Mouse (Mus musculus): ENCODE data around the gene Vsnl1. TPM values are rescaled to one million over a fixed set of nuclear protein-coding genes. Genes with fewer than 3 reads are reported as not detected.
A peak's percentile ranks its signal among the peaks of the same experiment; 100 is the strongest.

The Vsnl1 gene
- polyA plus RNA-seq, 1 experiment: 0.08 TPM

DNA sequence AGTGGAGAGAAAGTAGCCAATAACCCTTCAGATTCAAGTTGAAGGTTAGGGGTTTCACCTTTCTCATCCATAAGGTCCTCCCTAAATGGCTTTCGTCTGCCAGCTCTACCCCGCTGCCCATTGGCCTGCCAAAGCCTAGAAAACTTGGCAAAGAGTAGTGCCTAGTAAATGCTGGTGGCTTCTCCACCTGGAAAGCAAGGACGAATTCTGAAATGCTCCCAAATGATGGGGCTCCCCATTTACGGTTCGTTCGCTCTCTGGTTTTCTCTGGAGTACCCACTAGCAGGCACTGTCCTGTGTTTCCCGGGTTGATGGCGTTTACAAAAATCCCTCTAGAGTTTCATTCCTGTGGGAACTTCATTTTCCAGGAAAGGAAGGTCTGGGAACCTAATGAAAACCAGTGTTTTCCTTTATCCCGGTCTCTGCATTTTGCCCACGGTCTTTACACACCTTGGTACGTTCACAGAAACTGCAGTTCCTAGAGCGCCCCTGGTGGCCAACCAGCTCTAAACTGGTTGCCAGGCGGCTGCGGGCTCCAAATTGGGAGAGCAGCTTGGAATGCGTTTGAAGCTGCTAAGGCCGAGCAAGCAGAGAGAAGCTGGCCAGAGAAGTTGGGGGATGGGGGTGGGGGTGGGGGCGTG lies 973 bp upstream of the Vsnl1 start:
- Histone ChIP-seq H3K36me3 (ENCODE audit: control insufficient read depth, insufficient read depth, low read length) (no peaks in the 10 kb centered on the region), H3K4me3 (ENCODE audit: insufficient read depth, low read depth, low read length) (no peak overlapping the region), H3K27ac (ENCODE audit: insufficient read depth, low read depth, low read length) (no peak overlapping the region), H3K27me3 (replicated peaks; ENCODE audit: control insufficient read depth, insufficient read depth, low read length) (no peaks in the 10 kb centered on the region; the same call in 1 of the 2 replicates), H3K4me1 (ENCODE audit: control insufficient read depth, insufficient read depth, low read length) (no peaks in the 10 kb centered on the region)
- peak; percentile 59 for DNase-seq
- 21% methylated on average over 17 of the region's 17 CpGs for WGBS
- TF ChIP-seq POLR2A (IDR thresholded peaks at IDR 0.05; ENCODE audit: low read depth, low read length) (no peak), CTCF (conservative IDR thresholded peaks at IDR 0.05; ENCODE audit: insufficient read depth, insufficient read length, low read depth, low read length) (peak; percentile 46)

DNA sequence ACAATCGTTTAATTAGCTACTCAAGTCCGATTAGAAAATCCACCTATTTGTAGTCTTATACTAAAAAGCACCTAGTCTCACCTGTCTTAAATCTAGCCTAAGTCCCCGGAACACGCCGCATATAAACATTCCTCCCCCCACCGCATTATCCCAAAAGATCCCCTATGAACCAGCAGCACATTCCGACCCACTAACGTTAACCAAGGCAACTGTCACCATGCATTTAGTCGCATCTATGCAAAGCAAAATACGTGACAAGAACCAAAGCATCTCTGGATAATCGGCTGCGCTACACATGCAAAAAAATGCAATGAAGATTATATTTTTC lies 426 bp downstream of the Vsnl1 start:
- H3K27me3 ChIP-seq (replicated peaks; ENCODE audit: control insufficient read depth, insufficient read depth, low read length): no peaks in the 10 kb centered on the region; the same call in 1 of the 2 replicates
- 5% methylated on average over 12 of the region's 12 CpGs for WGBS
- H3K4me3 ChIP-seq (ENCODE audit: insufficient read depth, low read depth, low read length): no peak overlapping the region
- TF ChIP-seq CTCF (conservative IDR thresholded peaks at IDR 0.05; ENCODE audit: insufficient read depth, insufficient read length, low read depth, low read length) (no peak), POLR2A (IDR thresholded peaks at IDR 0.05; ENCODE audit: low read depth, low read length) (no peak)
- H3K4me1 ChIP-seq (ENCODE audit: control insufficient read depth, insufficient read depth, low read length): no peaks in the 10 kb centered on the region
- H3K36me3 ChIP-seq (ENCODE audit: control insufficient read depth, insufficient read depth, low read length): no peaks in the 10 kb centered on the region
- DNase-seq: no peak
- no peak overlapping the region for H3K27ac ChIP-seq (ENCODE audit: insufficient read depth, low read depth, low read length)

DNA sequence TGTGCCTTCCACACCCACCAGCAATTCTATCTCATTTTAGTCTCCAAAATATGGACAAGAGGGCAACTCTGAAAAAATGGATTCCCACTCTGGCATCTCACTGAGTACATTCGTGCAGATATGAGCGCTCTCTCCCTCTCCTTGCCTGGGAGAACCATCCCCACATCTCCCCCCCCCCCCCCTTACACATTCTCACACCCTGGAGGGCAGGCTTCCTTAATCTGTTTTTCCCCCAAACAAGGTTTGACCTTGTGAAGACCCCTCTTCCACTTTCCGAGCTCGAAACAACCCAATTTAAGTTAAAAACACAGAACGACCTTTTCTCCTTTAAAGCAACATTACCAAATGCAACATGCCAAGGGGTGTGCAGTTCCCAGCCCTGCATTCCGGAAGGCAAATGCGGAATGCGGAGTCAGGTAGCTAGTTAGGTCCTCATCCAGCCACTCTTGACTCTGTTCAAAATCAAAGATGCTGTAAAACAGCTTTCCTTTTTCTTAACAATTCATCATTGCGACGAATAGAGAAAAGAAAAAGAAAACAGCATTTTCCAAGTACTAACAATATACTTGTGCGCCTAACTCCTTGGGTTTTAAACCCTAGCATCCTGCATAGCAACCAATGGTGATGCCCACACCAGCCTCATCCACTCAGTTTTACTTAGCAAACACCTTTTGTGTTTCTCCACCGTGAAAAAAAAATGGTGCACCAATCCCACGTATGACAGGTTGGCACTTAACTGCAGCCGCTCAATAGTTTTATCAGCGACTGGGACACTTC lies 979 bp downstream of the Vsnl1 start:
- DNase-seq: no peak
- 9% methylated on average over 15 of the region's 15 CpGs for WGBS
- no peaks in the 10 kb centered on the region for H3K36me3 ChIP-seq (ENCODE audit: control insufficient read depth, insufficient read depth, low read length)
- H3K27ac ChIP-seq (ENCODE audit: insufficient read depth, low read depth, low read length): no peak overlapping the region
- no peaks in the 10 kb centered on the region; the same call in 1 of the 2 replicates for H3K27me3 ChIP-seq (replicated peaks; ENCODE audit: control insufficient read depth, insufficient read depth, low read length)
- H3K4me1 ChIP-seq (ENCODE audit: control insufficient read depth, insufficient read depth, low read length): no peaks in the 10 kb centered on the region
- H3K4me3 ChIP-seq (ENCODE audit: insufficient read depth, low read depth, low read length): no peak overlapping the region
- TF ChIP-seq POLR2A (IDR thresholded peaks at IDR 0.05; ENCODE audit: low read depth, low read length) (no peak), CTCF (conservative IDR thresholded peaks at IDR 0.05; ENCODE audit: insufficient read depth, insufficient read length, low read depth, low read length) (no peak)

DNA sequence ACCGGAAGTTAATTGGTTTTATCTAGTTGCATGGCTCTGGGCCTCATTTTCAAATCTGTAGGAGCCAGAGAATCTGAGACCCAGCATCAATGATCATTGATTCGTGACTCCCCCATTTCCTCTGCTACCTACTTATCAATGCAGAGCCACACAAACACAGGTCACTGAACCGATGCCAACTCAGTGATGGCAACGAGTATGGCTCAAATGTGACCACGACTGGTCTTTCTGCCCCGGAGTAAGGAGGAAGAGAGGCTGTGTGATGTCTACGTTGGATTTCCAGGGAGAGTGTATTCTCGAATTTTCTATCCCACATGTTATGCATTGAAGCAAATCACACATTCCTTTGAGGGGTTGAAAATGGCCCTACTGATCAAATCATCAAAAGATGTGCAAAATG lies 2.0 kb downstream of the Vsnl1 start:
- no peaks in the 10 kb centered on the region for H3K4me1 ChIP-seq (ENCODE audit: control insufficient read depth, insufficient read depth, low read length)
- no peaks in the 10 kb centered on the region; the same call in 1 of the 2 replicates for H3K27me3 ChIP-seq (replicated peaks; ENCODE audit: control insufficient read depth, insufficient read depth, low read length)
- no peak for TF ChIP-seq CTCF (conservative IDR thresholded peaks at IDR 0.05; ENCODE audit: insufficient read depth, insufficient read length, low read depth, low read length)
- TF ChIP-seq POLR2A (IDR thresholded peaks at IDR 0.05; ENCODE audit: low read depth, low read length): no peak
- no peaks in the 10 kb centered on the region for H3K36me3 ChIP-seq (ENCODE audit: control insufficient read depth, insufficient read depth, low read length)
- DNase-seq: no peak
- no peak overlapping the region for H3K4me3 ChIP-seq (ENCODE audit: insufficient read depth, low read depth, low read length)
- WGBS: 60% methylated on average over 8 of the region's 8 CpGs
- no peak overlapping the region for H3K27ac ChIP-seq (ENCODE audit: insufficient read depth, low read depth, low read length)

DNA sequence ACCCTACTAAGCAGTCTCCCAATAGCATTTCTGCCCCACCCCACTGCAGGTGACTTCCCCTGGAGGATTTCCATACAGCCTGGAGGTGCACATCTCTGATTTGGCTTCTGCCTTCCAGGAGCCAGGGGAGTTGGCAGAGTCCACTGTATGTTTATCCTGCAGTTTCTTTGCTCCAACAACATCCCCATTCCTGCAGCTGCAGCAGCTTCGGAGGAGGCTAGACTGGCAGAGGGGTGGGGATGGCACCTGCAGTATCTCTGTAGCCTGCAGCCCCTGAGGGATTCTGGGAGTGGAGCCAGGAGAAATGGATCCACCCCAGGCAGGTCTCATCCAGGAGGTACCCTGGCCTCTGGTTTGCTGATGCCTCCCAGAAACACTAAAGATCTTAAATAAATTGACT lies 2.7 kb downstream of the Vsnl1 start:
- no peak overlapping the region for H3K4me3 ChIP-seq (ENCODE audit: insufficient read depth, low read depth, low read length)
- no peaks in the 10 kb centered on the region for H3K4me1 ChIP-seq (ENCODE audit: control insufficient read depth, insufficient read depth, low read length)
- no peaks in the 10 kb centered on the region; the same call in 1 of the 2 replicates for H3K27me3 ChIP-seq (replicated peaks; ENCODE audit: control insufficient read depth, insufficient read depth, low read length)
- no peak for TF ChIP-seq CTCF (conservative IDR thresholded peaks at IDR 0.05; ENCODE audit: insufficient read depth, insufficient read length, low read depth, low read length)
- no peak for TF ChIP-seq POLR2A (IDR thresholded peaks at IDR 0.05; ENCODE audit: low read depth, low read length)
- no peak for DNase-seq
- 44% methylated on average over 1 of the region's 1 CpGs for WGBS
- H3K27ac ChIP-seq (ENCODE audit: insufficient read depth, low read depth, low read length): no peak overlapping the region
- H3K36me3 ChIP-seq (ENCODE audit: control insufficient read depth, insufficient read depth, low read length): no peaks in the 10 kb centered on the region

DNA sequence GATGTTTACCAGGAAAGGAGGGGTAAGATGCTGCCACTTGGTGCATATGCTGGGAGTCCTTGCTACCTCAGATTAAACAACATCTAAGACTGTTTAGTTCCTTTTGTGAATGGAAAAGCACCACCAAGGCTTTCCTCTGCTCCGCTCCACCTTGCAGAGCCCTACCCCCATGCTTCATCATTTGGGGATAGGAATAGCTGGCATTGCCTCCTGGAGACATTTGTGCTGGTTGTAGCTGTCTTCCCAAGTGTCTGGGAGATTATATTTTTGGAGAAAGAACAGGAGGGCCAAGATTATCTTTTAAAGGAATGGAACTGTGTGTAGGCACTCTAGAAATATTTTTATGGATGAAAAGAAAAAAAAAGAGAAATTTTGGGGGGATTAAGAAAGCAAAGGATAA lies 3.3 kb downstream of the Vsnl1 start:
- H3K27me3 ChIP-seq (replicated peaks; ENCODE audit: control insufficient read depth, insufficient read depth, low read length): no peaks in the 10 kb centered on the region; the same call in 1 of the 2 replicates
- no peaks in the 10 kb centered on the region for H3K36me3 ChIP-seq (ENCODE audit: control insufficient read depth, insufficient read depth, low read length)
- no peak for DNase-seq
- 95% methylated on average over 1 of the region's 1 CpGs for WGBS
- no peak overlapping the region for H3K27ac ChIP-seq (ENCODE audit: insufficient read depth, low read depth, low read length)
- no peaks in the 10 kb centered on the region for H3K4me1 ChIP-seq (ENCODE audit: control insufficient read depth, insufficient read depth, low read length)
- TF ChIP-seq POLR2A (IDR thresholded peaks at IDR 0.05; ENCODE audit: low read depth, low read length) (no peak), CTCF (conservative IDR thresholded peaks at IDR 0.05; ENCODE audit: insufficient read depth, insufficient read length, low read depth, low read length) (no peak)
- no peak overlapping the region for H3K4me3 ChIP-seq (ENCODE audit: insufficient read depth, low read depth, low read length)

DNA sequence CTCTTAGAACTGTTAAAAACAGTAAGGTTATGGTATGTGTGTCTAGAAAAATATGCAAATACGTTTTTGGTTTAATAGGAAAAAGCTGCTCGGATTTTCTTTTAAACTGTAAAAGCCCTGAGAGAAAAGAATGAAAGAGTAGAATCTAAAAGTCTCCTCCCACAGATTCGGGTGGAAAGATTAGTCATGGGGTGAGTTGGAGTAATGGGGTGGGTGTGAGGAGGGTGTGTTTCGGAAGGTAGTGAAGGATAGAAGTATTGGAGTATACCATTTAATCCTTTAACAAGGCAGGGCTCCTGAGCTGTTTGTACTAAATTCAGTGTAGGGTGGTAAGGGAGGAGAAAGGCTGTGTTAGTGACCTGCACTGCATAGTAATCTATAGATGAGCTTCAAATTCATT lies 9.0 kb downstream of the Vsnl1 start:
- H3K4me3 ChIP-seq (ENCODE audit: insufficient read depth, low read depth, low read length): no peak overlapping the region
- DNase-seq: no peak

More for the DNA sequence above, 9.0 kb downstream of the Vsnl1 start:
- H3K36me3 ChIP-seq (ENCODE audit: control insufficient read depth, insufficient read depth, low read length): no peaks in the 10 kb centered on the region
- WGBS: 55% methylated on average over 4 of the region's 4 CpGs
- H3K27ac ChIP-seq (ENCODE audit: insufficient read depth, low read depth, low read length): no peak overlapping the region
- no peaks in the 10 kb centered on the region for H3K27me3 ChIP-seq (replicated peaks; ENCODE audit: control insufficient read depth, insufficient read depth, low read length)
- TF ChIP-seq CTCF (conservative IDR thresholded peaks at IDR 0.05; ENCODE audit: insufficient read depth, insufficient read length, low read depth, low read length) (no peak), POLR2A (IDR thresholded peaks at IDR 0.05; ENCODE audit: low read depth, low read length) (no peak)
- H3K4me1 ChIP-seq (ENCODE audit: control insufficient read depth, insufficient read depth, low read length): no peaks in the 10 kb centered on the region
